8 mouse cellular contexts compared by ENCODE assay signal in genomic region chr2:166045549-166046501, GRCm38 (mm10). TPM values are rescaled to one million over a fixed set of nuclear protein-coding genes. Genes with fewer than 3 reads are reported as not detected.
DNase-seq lines count a peak whose midpoint lies in the region; TF ChIP-seq lines count a peak whose summit lies in the region.

No protein-coding gene starts in this region.

- peaks cover 20% of the 10 kb centered on the region for H3K36me3 ChIP-seq in ES-E14 (ENCODE audit: control insufficient read depth, insufficient read depth, low read length, poor library complexity, severe bottlenecking)

- H3K4me1 ChIP-seq in ES-E14 (ENCODE audit: control insufficient read depth in 2 of 2, insufficient read depth in 2 of 2, low read length in 2 of 2, poor library complexity in 1 of 2): peaks cover 3% of the 10 kb centered on the region in 2 experiments; a peak in 1 of 4 replicates

- H3K9ac ChIP-seq in ES-E14 (ENCODE audit: insufficient read depth, low read depth, low read length, poor library complexity, severe bottlenecking): no peak overlapping the region

- H3K27ac ChIP-seq in layer of hippocampus, adult 2 months: peak overlapping the region; percentile 58
- H3K27ac ChIP-seq in ES-E14 (ENCODE audit: insufficient read depth, low read depth, low read length, poor library complexity, severe bottlenecking): no peak overlapping the region

- no peak overlapping the region for H3K4me3 ChIP-seq in layer of hippocampus, adult 2 months
- no peak overlapping the region for H3K4me3 ChIP-seq in ES-E14 (ENCODE audit: insufficient read depth in 1 of 2, low read depth in 1 of 2, low read length in 2 of 2, poor library complexity in 1 of 2, severe bottlenecking in 1 of 2)

- DNase-seq in layer of hippocampus, adult 2 months (ENCODE audit: low spot score in 2 of 2): no peak
- no peak for DNase-seq in layer of hippocampus, adult 9-10 months (ENCODE audit: low spot score)
- DNase-seq in ES-E14 (ENCODE audit: low read depth, low spot score): no peak
- DNase-seq in embryo, embryonic 10 days (ENCODE audit: low spot score): peak; percentile 35
- peak; percentile 39 for DNase-seq in heart, postnatal 4 days
- peak; percentile 32 to 37 for DNase-seq in lung, postnatal 4 days
- DNase-seq in spleen, postnatal 14 days (ENCODE audit: low spot score in 2 of 2): no peak
- DNase-seq in gastrocnemius, adult 8-10 months (ENCODE audit: low spot score in 2 of 2): no peak

- in situ Hi-C loops in ES-E14 (cut with MboI; ENCODE audit: low sequenced_read_pairs in 2 of 2, unreplicated experiment in 2 of 2): loop anchor here in 1 of 2 experiments (10.0 kb wide), 1 partner anchor 121 kb away; no protein-coding TSS in a partner anchor

- H3K9me3 ChIP-seq in ES-E14 (ENCODE audit: control insufficient read depth, insufficient read depth, low read depth, low read length): no peaks in the 10 kb centered on the region

- TF ChIP-seq CTCF in layer of hippocampus, adult 2 months (conservative IDR thresholded peaks at IDR 0.05): peak; percentile 96

TF ChIP-seq in ES-E14, 5 proteins besides CTCF, POLR2A, EP300 and RAD21:
- no peak for TF ChIP-seq ZNF384 (IDR thresholded peaks at IDR 0.05; ENCODE audit: low read depth, low read length)
- TF ChIP-seq ZC3H11A (IDR thresholded peaks at IDR 0.05; ENCODE audit: borderline replicate concordance, low read depth, low read length): peak; percentile 87
- TF ChIP-seq CHD2 (IDR thresholded peaks at IDR 0.05; ENCODE audit: low read depth, low read length): no peak

RNA-seq across cellular contexts. Expression of gene Ncoa3, which starts 53.4 kb away (rescaled TPM):
- total RNA-seq in layer of hippocampus, adult 2 months (2021): 10 to 100 TPM; 27.8 to 37.7 TPM
- total RNA-seq in ES-E14 (2012; rRNA removed): 73.6 and 83.4 TPM in 2 replicates
- total RNA-seq in heart, postnatal 4 days (2021): 10 to 100 TPM; 21.2 to 23.2 TPM
- total RNA-seq in gastrocnemius, adult 8-10 months (2022): 10 to 100 TPM; 12.1 to 18.8 (median 16.0) TPM

Comparison
In these comparisons a context has a peak if more than half of its experiments do, and no peak if none do; other contexts are left out.
1. DNase-seq: peak in embryo, embryonic 10 days (single experiment), heart, postnatal 4 days (single experiment) and lung, postnatal 4 days (2 of 2); none in layer of hippocampus, adult 2 months (0 of 2), layer of hippocampus, adult 9-10 months (single experiment), ES-E14 (single experiment), spleen, postnatal 14 days (0 of 2) and gastrocnemius, adult 8-10 months (0 of 2).